Mouse (Mus musculus): ENCODE results near the gene Wdr25.

DNA sequence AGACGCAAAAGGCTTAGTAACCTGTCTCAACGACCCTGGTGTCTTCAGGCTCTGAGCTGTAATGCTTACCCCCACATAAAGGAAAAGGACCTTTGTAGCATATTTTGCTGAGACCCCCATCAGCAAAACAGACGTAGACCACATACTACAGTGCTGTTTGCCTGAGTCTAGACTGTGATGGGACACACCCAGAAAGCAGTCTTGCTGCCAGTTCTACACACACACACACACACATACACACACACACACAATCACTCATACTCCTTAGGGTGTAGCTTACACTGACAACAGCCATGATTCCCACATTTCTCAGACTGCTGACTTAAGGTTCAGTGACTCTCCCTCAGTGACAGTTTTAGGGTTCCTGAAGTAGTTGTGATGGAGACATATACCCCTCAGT, 12.2 kb upstream of the Wdr25 start:
- TF ChIP-seq POLR2A (IDR thresholded peaks at IDR 0.05; ENCODE audit: borderline replicate concordance, low read depth, low read length), result no peak
- TF ChIP-seq CTCF (IDR thresholded peaks at IDR 0.05; ENCODE audit: low read depth, low read length), result no peak

All from bone marrow macrophage, adult 2 months (primary cell).